Mouse (Mus musculus) gastrocnemius, postnatal 36 days (tissue): ENCODE measurements around the gene Ttc25. TPM values are rescaled to one million over a fixed set of nuclear protein-coding genes. Genes with fewer than 3 reads are reported as not detected.
A peak's percentile ranks its signal among the peaks of the same experiment; 100 is the strongest.
"Not testable (repeated sequence)": the region's sequence is repeated elsewhere in the genome, so short reads cannot be mapped to it uniquely, and the experiment has no call there.

Source experiments
- DNase-seq, 2 experiments: peaks; one replicate each; pipeline ENCODE4 v3.0.0; 2022
- intact Hi-C: fragments of 180-260 bp; cut with DNase I; formaldehyde crosslinking; loops from one replicate; pipeline ENCODE4 v1.15.1; 2025
- total RNA-seq, 2 experiments: library from RNA; stranded (reverse); gene quantifications; 2 replicates each; pipeline ENCODE4 v1.2.3; 2021

The Ttc25 gene
- total RNA-seq, 2 experiments from 2014 or later: 0.10 to 0.54 TPM

GRCm38 (mm10) chr11:100567229-100567628, 21.8 kb downstream of the Ttc25 start:
- DNase-seq: no peak
- intact Hi-C loops: no loop called here

DNA sequence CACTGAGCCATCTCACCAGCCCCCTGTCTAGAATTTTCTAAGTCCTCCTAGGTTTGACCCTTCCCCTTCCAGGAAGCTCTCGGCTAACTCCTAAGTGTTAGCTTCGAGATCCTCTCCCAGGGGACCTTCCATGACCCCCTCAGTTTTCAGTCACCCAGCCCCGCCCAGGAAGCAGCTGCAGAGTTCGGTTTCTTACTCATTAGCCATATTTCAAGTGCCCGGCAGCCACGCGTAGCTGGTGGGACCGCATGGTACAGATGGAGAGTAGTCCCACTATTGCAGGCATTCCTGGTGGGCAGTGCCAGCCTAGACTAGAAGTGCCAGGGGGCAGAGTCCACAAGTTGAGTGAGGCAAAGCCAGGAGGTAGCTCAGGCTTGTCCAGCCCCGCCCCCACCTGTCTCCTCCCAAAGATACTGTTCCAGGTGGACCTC, 22.4 kb downstream of the Ttc25 start:
- no peak for DNase-seq
- intact Hi-C loops: no loop called here

- DNase-seq: no peak
- intact Hi-C loops: no loop called here
Measured at GRCm38 (mm10) chr11:100568692-100569091, 23.3 kb downstream of the Ttc25 start.

DNA sequence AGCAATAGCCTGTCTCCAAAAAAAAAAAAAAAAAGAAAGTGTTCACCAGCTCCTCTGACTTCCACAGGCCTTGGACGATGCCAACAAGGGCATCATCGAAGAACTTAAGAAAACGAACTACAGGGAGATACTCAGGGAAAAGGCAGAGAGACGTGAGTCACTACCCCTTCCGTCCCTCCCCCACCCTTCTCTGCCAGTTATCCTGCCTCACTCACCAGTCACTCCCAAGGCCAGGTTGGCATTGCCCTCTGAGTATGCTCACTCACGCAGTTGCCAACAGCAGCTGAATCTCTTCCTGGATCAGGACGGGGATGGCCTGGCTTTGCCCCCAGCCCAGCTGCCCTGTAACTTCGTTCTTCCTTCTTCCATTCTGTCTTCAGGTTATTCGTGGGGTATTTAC, 24.4 kb downstream of the Ttc25 start:
- intact Hi-C loops: loop anchor here (2.0 kb wide), 2 partner anchors 57 to 133 kb away; no protein-coding TSS in a partner anchor
- no peak for DNase-seq

- intact Hi-C loops: loop anchor here (2.0 kb wide), 2 partner anchors 56 to 132 kb away; no protein-coding TSS in a partner anchor
- peak in 1 of 2 experiments; percentile 48 for DNase-seq
Measured at GRCm38 (mm10) chr11:100570430-100571201, 25.2 kb downstream of the Ttc25 start.

GRCm38 (mm10) chr11:100571202-100571567, 25.8 kb downstream of the Ttc25 start:
- intact Hi-C loops: loop anchor here (2.0 kb wide), 2 partner anchors 56 to 132 kb away; no protein-coding TSS in a partner anchor
- no peak for DNase-seq

GRCm38 (mm10) chr11:100574188-100574587, 28.8 kb downstream of the Ttc25 start:
- intact Hi-C loops: no loop called here

GRCm38 (mm10) chr11:100574708-100575483, 29.5 kb downstream of the Ttc25 start, which contains the start of gene Cnp:
Cnp (plus strand) TSS chr11:100574904.
- peak; percentile 64 to 70 for DNase-seq
- intact Hi-C loops: no loop called here

More at GRCm38 (mm10) chr11:100574188-100574587, 28.8 kb downstream of the Ttc25 start:
- DNase-seq: no peak

DNA sequence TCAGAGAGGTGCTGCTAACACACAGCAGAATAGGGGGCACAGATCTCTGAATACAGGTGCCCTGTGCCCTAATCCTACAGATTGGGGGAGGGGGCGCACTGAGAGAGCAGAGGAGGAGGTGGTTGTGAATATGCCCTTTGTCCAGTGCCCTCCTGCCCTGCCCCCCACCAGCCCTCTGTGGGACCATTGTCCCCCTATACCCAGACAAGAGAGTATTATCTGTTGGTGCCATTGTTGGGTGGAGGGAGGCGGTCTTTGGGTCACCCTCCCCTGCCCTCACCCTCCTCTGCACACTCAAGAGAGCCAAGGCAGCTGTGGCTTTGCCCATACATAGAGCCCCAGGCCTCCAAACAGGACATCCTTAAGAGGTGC, 30.1 kb downstream of the Ttc25 start:
- no peak for DNase-seq
- intact Hi-C loops: no loop called here

DNA sequence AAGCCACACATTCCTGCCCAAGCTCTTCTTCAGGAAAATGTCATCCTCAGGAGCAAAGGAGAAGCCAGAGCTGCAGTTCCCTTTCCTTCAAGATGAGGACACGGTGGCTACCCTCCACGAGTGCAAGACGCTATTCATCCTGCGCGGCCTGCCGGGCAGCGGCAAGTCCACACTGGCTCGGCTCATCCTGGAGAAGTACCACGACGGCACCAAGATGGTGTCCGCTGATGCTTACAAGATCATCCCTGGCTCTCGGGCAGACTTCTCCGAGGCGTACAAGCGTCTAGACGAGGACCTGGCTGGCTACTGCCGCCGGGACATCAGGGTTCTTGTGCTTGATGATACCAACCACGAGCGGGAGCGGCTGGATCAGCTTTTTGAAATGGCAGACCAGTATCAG, 30.8 kb downstream of the Ttc25 start:
- intact Hi-C loops: no loop called here
- DNase-seq: no peak

DNA sequence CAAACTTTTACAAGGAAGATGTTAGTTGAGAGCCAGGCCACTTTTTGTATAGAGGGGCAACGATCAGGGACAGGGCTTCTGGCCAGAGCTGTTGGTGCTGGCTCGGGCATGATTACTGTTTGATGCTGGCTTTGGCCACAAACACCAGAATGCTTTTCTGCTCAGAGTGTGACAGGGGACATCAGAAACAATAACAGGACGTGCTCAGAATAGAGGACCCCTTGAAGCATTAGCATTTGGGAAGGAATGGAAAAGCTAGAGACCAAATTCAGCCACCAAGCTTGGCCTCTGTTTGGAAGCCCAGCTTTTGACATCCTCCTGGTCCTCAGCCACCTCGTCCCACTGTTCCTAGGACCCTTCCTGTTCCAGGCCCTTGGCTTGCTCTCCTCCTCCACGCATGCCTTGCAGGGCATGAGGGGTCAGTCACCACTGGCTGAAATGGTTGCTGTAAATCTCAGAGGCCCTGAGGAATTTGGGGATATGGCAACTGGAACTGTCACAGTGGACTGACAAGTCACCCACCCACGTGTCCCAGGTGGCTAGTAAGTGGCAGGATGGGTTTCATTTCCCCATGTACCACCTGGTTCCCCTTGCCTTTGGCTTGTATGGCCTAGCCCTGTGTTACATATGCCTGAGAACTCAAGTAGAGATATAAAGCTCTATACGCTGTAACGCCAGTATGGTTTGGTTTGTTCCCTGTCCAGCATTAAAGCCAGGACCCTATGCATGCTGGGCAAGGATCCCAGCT, 32.6 kb downstream of the Ttc25 start:
- DNase-seq: no peak
- intact Hi-C loops: no loop called here

DNA sequence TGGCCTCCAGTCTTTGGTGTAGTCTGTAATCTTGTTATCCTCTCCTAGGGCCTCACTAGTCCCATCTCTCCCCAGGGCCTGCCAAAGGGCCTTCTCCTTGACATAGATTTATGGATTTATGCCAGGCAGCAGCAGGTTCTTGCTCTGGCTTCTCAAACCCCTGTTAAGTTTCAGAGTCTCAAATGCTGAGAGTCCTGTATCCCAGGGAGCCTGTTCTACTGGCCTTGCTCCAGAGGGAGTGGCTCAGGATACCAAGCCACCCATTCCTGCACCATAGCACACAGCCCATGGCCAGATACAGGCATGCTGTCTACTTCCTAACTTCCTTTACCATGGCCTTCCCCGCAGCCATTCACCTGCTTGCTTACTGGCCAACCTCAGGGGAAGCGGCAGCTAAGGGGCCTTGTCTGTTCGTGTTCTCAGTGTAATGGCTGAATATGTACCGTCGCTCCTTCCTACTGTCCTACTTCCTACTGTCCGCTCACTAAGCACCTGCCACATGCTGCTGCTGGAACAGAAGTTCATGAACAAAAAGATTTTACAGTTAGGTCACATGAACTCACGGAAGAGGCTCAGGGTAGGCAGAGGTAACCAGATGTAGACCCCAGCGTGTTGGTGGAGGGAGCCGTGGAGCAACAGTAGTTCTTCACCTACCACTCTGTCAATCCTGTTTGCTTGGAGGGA, 33.9 kb downstream of the Ttc25 start:
- DNase-seq: no peak
- intact Hi-C loops: no loop called here

DNA sequence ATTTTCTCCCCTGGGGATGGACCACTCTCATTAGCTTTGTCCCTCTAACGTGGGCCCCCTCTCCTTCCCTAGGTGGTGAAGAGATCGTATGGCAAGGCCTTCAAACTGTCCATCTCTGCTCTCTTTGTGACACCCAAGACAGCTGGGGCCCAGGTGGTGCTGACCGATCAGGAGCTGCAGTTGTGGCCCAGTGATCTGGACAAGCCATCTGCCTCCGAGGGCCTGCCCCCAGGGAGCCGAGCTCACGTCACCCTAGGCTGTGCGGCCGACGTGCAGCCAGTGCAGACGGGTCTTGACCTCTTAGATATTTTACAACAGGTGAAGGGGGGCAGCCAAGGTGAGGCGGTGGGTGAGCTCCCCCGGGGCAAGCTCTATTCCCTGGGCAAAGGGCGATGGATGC, 34.9 kb downstream of the Ttc25 start:
- DNase-seq: no peak
- intact Hi-C loops: no loop called here

DNA sequence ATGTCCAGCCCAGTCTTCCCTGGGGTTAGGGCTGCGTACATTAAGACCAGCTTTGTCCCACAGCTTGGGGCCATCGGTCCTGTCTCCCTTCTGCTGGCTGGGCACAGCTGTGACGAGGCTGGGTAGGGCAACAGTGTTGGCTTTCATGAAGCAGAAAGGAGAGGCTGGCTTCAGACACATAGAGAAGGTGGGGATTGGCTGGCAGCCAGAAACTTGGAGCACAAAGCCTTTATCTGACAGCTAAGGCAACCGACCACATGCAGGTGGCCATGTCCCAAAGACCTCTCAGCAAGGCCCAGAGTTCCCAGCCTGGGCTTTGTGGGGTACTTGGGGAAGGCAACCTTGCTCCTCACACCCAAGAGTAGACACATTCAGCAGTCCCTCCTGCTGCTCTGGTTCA, 36.3 kb downstream of the Ttc25 start:
- intact Hi-C loops: no loop called here
- DNase-seq: no peak

GRCm38 (mm10) chr11:100582413-100582812, 37.0 kb downstream of the Ttc25 start:
- DNase-seq, intact Hi-C loops: not testable (repeated sequence)

GRCm38 (mm10) chr11:100582836-100583235, 37.4 kb downstream of the Ttc25 start:
- intact Hi-C loops: no loop called here
- DNase-seq: no peak

GRCm38 (mm10) chr11:100584561-100584961, 39.2 kb downstream of the Ttc25 start:
- intact Hi-C loops: no loop called here
- no peak for DNase-seq

- no peak for DNase-seq
- intact Hi-C loops: no loop called here
Measured at GRCm38 (mm10) chr11:100585148-100585547, 39.7 kb downstream of the Ttc25 start.

- intact Hi-C loops: no loop called here
- no peak for DNase-seq
Measured at GRCm38 (mm10) chr11:100588462-100588861, 43.1 kb downstream of the Ttc25 start.

GRCm38 (mm10) chr11:100592346-100593046, 47.1 kb downstream of the Ttc25 start:
- no peak for DNase-seq
- intact Hi-C loops: no loop called here
